In the genomic region with DNA sequence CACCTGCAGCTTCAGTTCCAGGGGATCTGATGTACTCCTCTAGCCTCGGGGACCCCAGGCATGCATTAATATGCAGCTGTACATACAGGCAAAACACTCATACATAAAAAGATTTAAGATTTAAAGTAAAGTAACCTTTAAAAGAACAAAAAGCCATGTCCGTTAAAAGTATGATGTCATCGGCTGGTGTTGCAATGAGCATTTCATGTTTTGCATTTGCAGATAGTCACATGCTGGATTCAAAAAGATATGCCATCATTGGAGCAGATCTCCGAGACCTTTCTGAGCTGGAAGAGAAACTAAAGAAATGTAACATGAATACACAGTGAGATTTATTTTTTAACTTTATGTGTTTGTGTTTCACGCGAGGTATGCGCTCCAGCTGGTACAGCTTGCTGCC, we compare ENCODE assay signal across 23 mouse cellular contexts. TPM values are rescaled to one million over a fixed set of nuclear protein-coding genes. Genes with fewer than 3 reads are reported as not detected.
DNase-seq lines count a peak whose midpoint lies in the region; ATAC-seq lines count a peak whose summit lies in the region.
"Had no signal": no experiment of that assay in that cellular context is flagged by ENCODE, and none has a peak within 500 bp of the region (broad histone marks: within the 10 kb centered on the region; RNA-seq: fewer than 3 reads in every experiment).

No protein-coding gene starts in this region.

- peaks cover 43% of the 10 kb centered on the region for H3K36me3 ChIP-seq in midbrain, embryonic 10.5 days

- H3K27ac ChIP-seq in midbrain, embryonic 10.5 days (replicated peaks), result no peak overlapping the region
- H3K27ac ChIP-seq: embryonic facial prominence, embryonic 13.5 days; forebrain, embryonic 10.5 days; gastrocnemius, adult 2 months; heart, embryonic 10.5 days; hindbrain, embryonic 15.5 days had no signal

- no peak overlapping the region for H3K4me3 ChIP-seq in midbrain, embryonic 10.5 days
- H3K4me3 ChIP-seq: embryonic facial prominence, embryonic 13.5 days; forebrain, embryonic 10.5 days; gastrocnemius, adult 2 months; heart, embryonic 10.5 days; hindbrain, embryonic 15.5 days had no signal

- WGBS in midbrain, embryonic 10.5 days, result 91% methylated on average over 7 of the region's 7 CpGs

- peak; percentile 26; the same call in 1 of the 2 replicates for ATAC-seq in granulocyte monocyte progenitor cell, adult 5-6 weeks (replicated peaks; ENCODE audit: poor library complexity, severe bottlenecking)
- peak; percentile 38; the same call in 1 of the 2 replicates for ATAC-seq in monocyte, adult 5-6 weeks (replicated peaks; ENCODE audit: insufficient number of reproducible peaks, low FRiP score, low TSS enrichment, poor library complexity, severe bottlenecking)
- ATAC-seq: forebrain, embryonic 14.5 days; intestine, embryonic 16.5 days had no signal

- no peaks in the 10 kb centered on the region for H3K9me3 ChIP-seq in midbrain, embryonic 10.5 days (replicated peaks)
- H3K9me3 ChIP-seq: embryonic facial prominence, embryonic 13.5 days; forebrain, embryonic 10.5 days; heart, embryonic 10.5 days; hindbrain, embryonic 15.5 days had no signal

- no peaks in the 10 kb centered on the region for H3K27me3 ChIP-seq in midbrain, embryonic 10.5 days (ENCODE audit: low read depth, poor library complexity, severe bottlenecking)
- H3K27me3 ChIP-seq: embryonic facial prominence, embryonic 13.5 days; hindbrain, embryonic 15.5 days had no signal

- H3K4me1 ChIP-seq in midbrain, embryonic 10.5 days, result no peaks in the 10 kb centered on the region
- H3K4me1 ChIP-seq: embryonic facial prominence, embryonic 13.5 days; forebrain, embryonic 10.5 days; hindbrain, embryonic 15.5 days had no signal

- peak; percentile 1 for DNase-seq in cerebellum, adult 11-12 months
- no peak for DNase-seq in cerebellum, adult 8-10 months
- peak; percentile 40 for DNase-seq in lung, postnatal 36 days
- DNase-seq in lung, postnatal 10 days, result no peak
- no peak for DNase-seq in midbrain, embryonic 10.5 days (ENCODE audit: low spot score)
- no peak for DNase-seq in left cerebral cortex, postnatal 25 days (ENCODE audit: low spot score in 2 of 2)
- DNase-seq: adrenal gland, adult 8-10 months; cerebellum, adult 18-20 months; cerebellum, postnatal 14 days; gastrocnemius, postnatal 25 days; heart, postnatal 10 days had no signal

- intact Hi-C loops in left cerebral cortex, postnatal 25 days (cut with DNase I), result no loop called here

RNA-seq across cellular contexts. Expression of a gene that starts 40.8 kb away (rescaled TPM):
- 95.5 and 117 TPM in 2 replicates for total RNA-seq in granulocyte monocyte progenitor cell, adult 5-6 weeks (2014; fragmentation: Nextera tagmentation)
- total RNA-seq in granulocyte monocyte progenitor cell, adult 5-6 weeks (2017), result 28.7 and 33.8 TPM in 2 replicates
- total RNA-seq in monocyte, adult 5-6 weeks (2017), result 32.6 to 77.7 TPM (median 39.3 TPM) in 3 replicates
- 25.9 and 30.3 TPM in 2 replicates for polyA plus RNA-seq in midbrain, embryonic 10.5 days (2016; fragmentation: Nextera tagmentation; extraction: Ambion mirVana)
- 10 to 100 TPM; 13.6 to 16.8 TPM for total RNA-seq in left cerebral cortex, postnatal 25 days (2021)

RNA-seq across cellular contexts. Expression of a gene that starts 40.9 kb away (rescaled TPM):
- total RNA-seq in granulocyte monocyte progenitor cell, adult 5-6 weeks (2014; fragmentation: Nextera tagmentation), result 36.7 and 44.7 TPM in 2 replicates
- 37.2 and 54.8 TPM in 2 replicates for total RNA-seq in granulocyte monocyte progenitor cell, adult 5-6 weeks (2017)
- total RNA-seq in monocyte, adult 5-6 weeks (2017), result 19.3 to 26.6 TPM (median 21.5 TPM) in 3 replicates
- 59.3 and 61.0 TPM in 2 replicates for polyA plus RNA-seq in midbrain, embryonic 10.5 days (2016; fragmentation: Nextera tagmentation; extraction: Ambion mirVana)
- 10 to 100 TPM; 85.3 to 87.8 TPM for total RNA-seq in left cerebral cortex, postnatal 25 days (2021)

RNA-seq across cellular contexts. Expression of a gene that starts 51.6 kb away (rescaled TPM):
- total RNA-seq in granulocyte monocyte progenitor cell, adult 5-6 weeks (2014; fragmentation: Nextera tagmentation), result not detected in 2 replicates
- not detected in 2 replicates for total RNA-seq in granulocyte monocyte progenitor cell, adult 5-6 weeks (2017)
- not detected in 3 replicates for total RNA-seq in monocyte, adult 5-6 weeks (2017)
- 0.41 and 1.1 TPM in 2 replicates for polyA plus RNA-seq in midbrain, embryonic 10.5 days (2016; fragmentation: Nextera tagmentation; extraction: Ambion mirVana)
- not detected for total RNA-seq in left cerebral cortex, postnatal 25 days (2021)
- total RNA-seq: adrenal gland, adult 8-10 months; adrenal gland, postnatal 36 days; gastrocnemius, adult 2 months; gastrocnemius, postnatal 25 days; hematopoietic stem cell, adult 5-6 weeks had no signal
- polyA plus RNA-seq: cortical plate, adult 2 months; embryonic facial prominence, embryonic 13.5 days; forebrain, embryonic 14.5 days; hindbrain, embryonic 15.5 days had no signal

Comparison
In these comparisons a context has a peak if more than half of its experiments do, and no peak if none do; other contexts are left out.
1. DNase-seq: peak in cerebellum, adult 11-12 months (single experiment) and lung, postnatal 36 days (single experiment); none in cerebellum, adult 8-10 months (single experiment), lung, postnatal 10 days (single experiment), midbrain, embryonic 10.5 days (single experiment) and left cerebral cortex, postnatal 25 days (0 of 2).